Mouse (Mus musculus) C2C12 (cell line): Measurements from ENCODE around the gene Gm49383. TPM values are rescaled to one million over a fixed set of nuclear protein-coding genes. Genes with fewer than 3 reads are reported as not detected.

Experiments
- H3K27me3 ChIP-seq: one replicate; pipeline ENCODE4 v1.6.1; 2011; ENCODE audit not compliant: control insufficient read depth, insufficient read depth, insufficient read length
- H3K36me3 ChIP-seq: one replicate; pipeline ENCODE4 v1.6.1; 2011; ENCODE audit not compliant: control insufficient read depth, insufficient read depth
- H3K4me3 ChIP-seq: one replicate; pipeline ENCODE4 v1.5.1; 2011; ENCODE audit warnings: mild to moderate bottlenecking, control low read depth; ENCODE audit not compliant: poor library complexity, insufficient read depth, severe bottlenecking
- H3K79me2 ChIP-seq: one replicate; pipeline ENCODE4 v1.6.1; 2011; ENCODE audit not compliant: control insufficient read depth, insufficient read depth
- H3K79me3 ChIP-seq: one replicate; pipeline ENCODE4 v1.6.1; 2011; ENCODE audit warnings: low read depth, control low read depth
- H3ac ChIP-seq: one replicate; pipeline ENCODE3; 2011; ENCODE audit warnings: low read depth; ENCODE audit not compliant: control insufficient read depth, insufficient read length
- CEBPB ChIP-seq: IDR thresholded peaks from one replicate; pipeline ENCODE4 v1.6.1; 2011; ENCODE audit warnings: low read depth, mild to moderate bottlenecking, control low read depth, moderate library complexity
- CTCF ChIP-seq: IDR thresholded peaks from one replicate; pipeline ENCODE4 v1.5.1; 2011; ENCODE audit not compliant: control insufficient read depth, insufficient read depth, insufficient read length
- FOSL1 ChIP-seq: IDR thresholded peaks from one replicate; pipeline ENCODE4 v1.8.0; 2011; ENCODE audit warnings: mild to moderate bottlenecking, low read length; ENCODE audit not compliant: poor library complexity, insufficient read depth, severe bottlenecking
- MAX ChIP-seq: IDR thresholded peaks from one replicate; pipeline ENCODE4 v1.6.1; 2011; ENCODE audit warnings: mild to moderate bottlenecking, control low read depth
- MYOD1 ChIP-seq: IDR thresholded peaks from one replicate; pipeline ENCODE4 v1.6.1; 2011; ENCODE audit warnings: low read depth; ENCODE audit not compliant: control insufficient read depth, insufficient read length
- MYOG ChIP-seq: IDR thresholded peaks from one replicate; pipeline ENCODE4 v1.6.1; 2011; ENCODE audit not compliant: control insufficient read depth, insufficient read length; ENCODE audit errors: extremely low read depth
- USF1 ChIP-seq: IDR thresholded peaks from one replicate; pipeline ENCODE4 v1.6.1; 2011; ENCODE audit warnings: low read depth, mild to moderate bottlenecking, control low read depth, moderate library complexity
- polyA plus RNA-seq: library from polyadenylated mRNA; unstranded; fragments of >200 nt; fragmentation: generic; extraction: Trizol; gene quantifications from one replicate; pipeline ENCODE4 v1.2.1, GENCODE M21; 2012; ENCODE audit warnings: missing spikeins

Gene Gm49383
- polyA plus RNA-seq, 1 experiment: 15.4 TPM

GRCm38 (mm10) chr12:69213186-69213777 lies 16.4 kb upstream of the Gm49383 start:
- no peak overlapping the region for H3K4me3 ChIP-seq
- peaks cover 70% of the 10 kb centered on the region for H3K36me3 ChIP-seq
- TF ChIP-seq MYOG: no peak
- no peak for TF ChIP-seq CEBPB
- no peak for TF ChIP-seq FOSL1
- TF ChIP-seq MYOD1: no peak
- no peak for TF ChIP-seq MAX
- no peak for TF ChIP-seq USF1
- no peak for TF ChIP-seq CTCF
- H3K79me2 ChIP-seq: no peaks in the 10 kb centered on the region
- no peaks in the 10 kb centered on the region for H3K79me3 ChIP-seq
- no peaks in the 10 kb centered on the region for H3K27me3 ChIP-seq
- no peak overlapping the region for H3ac ChIP-seq

DNA sequence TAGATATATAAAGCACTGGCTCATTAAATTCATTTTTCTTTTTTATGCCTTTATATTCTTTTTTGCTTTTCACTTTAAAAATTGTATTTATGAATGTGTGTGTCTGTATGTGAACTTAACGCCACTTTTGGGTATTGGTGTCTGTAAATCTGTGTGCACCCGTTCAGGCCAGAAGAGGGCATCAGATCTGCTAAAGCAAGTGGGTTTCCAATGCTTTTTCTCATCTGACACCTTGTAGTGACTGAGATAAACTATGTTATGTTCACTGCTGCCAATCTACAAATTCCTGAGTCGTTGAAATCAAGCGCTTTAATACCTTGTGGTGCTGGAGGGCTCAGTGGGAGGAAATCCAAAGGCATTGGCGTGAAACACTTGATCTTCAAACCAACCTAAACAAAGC lies 14.2 kb upstream of the Gm49383 start:
- Histone ChIP-seq H3K36me3 (peaks cover 58% of the 10 kb centered on the region), H3K79me3 (no peaks in the 10 kb centered on the region), H3K79me2 (no peaks in the 10 kb centered on the region), H3K4me3 (no peak overlapping the region), H3ac (no peak overlapping the region), H3K27me3 (no peaks in the 10 kb centered on the region)
- TF ChIP-seq MAX: no peak
- TF ChIP-seq CEBPB: no peak
- TF ChIP-seq MYOG: no peak
- no peak for TF ChIP-seq FOSL1
- no peak for TF ChIP-seq USF1
- no peak for TF ChIP-seq CTCF
- no peak for TF ChIP-seq MYOD1

- Histone ChIP-seq H3K4me3 (no peak overlapping the region), H3K36me3 (peaks cover 57% of the 10 kb centered on the region), H3K27me3 (no peaks in the 10 kb centered on the region), H3ac (no peak overlapping the region), H3K79me3 (no peaks in the 10 kb centered on the region), H3K79me2 (no peaks in the 10 kb centered on the region)
- TF ChIP-seq CEBPB (no peak), MYOD1 (no peak), CTCF (no peak), MYOG (no peak), MAX (no peak), FOSL1 (no peak), USF1 (no peak)
Measured at GRCm38 (mm10) chr12:69210056-69210979, 13.4 kb upstream of the Gm49383 start.

GRCm38 (mm10) chr12:69208520-69208919 lies 11.6 kb upstream of the Gm49383 start:
- Histone ChIP-seq H3K4me3 (no peak overlapping the region), H3K36me3 (peaks cover 42% of the 10 kb centered on the region)

DNA sequence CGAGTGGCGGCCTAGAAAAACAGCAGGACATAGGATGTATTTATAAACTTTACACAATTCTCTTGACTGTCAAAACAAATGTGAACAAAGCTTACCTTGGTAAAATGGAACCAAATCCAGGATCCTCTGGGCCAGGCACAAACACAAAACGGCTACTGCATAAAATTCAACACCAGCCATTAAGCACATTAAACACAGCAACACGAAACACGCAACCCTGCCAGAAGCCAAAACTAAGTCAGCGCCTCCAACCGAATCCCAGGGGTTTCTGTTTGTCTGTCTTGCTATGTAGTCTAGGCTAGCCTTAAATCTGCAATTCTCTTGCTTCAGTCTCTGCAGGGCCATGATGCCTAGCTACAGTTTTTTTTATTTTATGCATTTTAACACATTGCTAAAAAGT lies 11.0 kb upstream of the Gm49383 start:
- peaks cover 41% of the 10 kb centered on the region for H3K36me3 ChIP-seq

More at GRCm38 (mm10) chr12:69208520-69208919, 11.6 kb upstream of the Gm49383 start:
- Histone ChIP-seq H3ac (no peak overlapping the region), H3K27me3 (no peaks in the 10 kb centered on the region), H3K79me2 (no peaks in the 10 kb centered on the region), H3K79me3 (no peaks in the 10 kb centered on the region)
- no peak for TF ChIP-seq MAX

More for the DNA sequence above, 11.0 kb upstream of the Gm49383 start:
- no peaks in the 10 kb centered on the region for H3K27me3 ChIP-seq
- TF ChIP-seq CEBPB (no peak), CTCF (no peak), MAX (no peak), FOSL1 (no peak), MYOD1 (no peak), USF1 (no peak), MYOG (no peak)
- no peaks in the 10 kb centered on the region for H3K79me2 ChIP-seq
- H3K79me3 ChIP-seq: peaks cover 2% of the 10 kb centered on the region
- no peak overlapping the region for H3K4me3 ChIP-seq
- H3ac ChIP-seq: no peak overlapping the region
